Mouse (Mus musculus) kidney, embryonic 15.5 days (tissue): Measurements from ENCODE around the gene Macrod1. TPM values are rescaled to one million over a fixed set of nuclear protein-coding genes. Genes with fewer than 3 reads are reported as not detected.

Source experiments
- ATAC-seq: fragments of 200-750 bp; cut with Nextera tagmentation; replicated peaks from 2 replicates; pipeline ENCODE4 v1.8.0; 2017; ENCODE audit warnings: moderate TSS enrichment; ENCODE audit not compliant: low FRiP score
- H3K27ac ChIP-seq: fragments of 300-500 bp; sonication (generic); 2 replicates; pipeline ENCODE4 v1.5.1; 2015; ENCODE audit warnings: mild to moderate bottlenecking, inconsistent platforms
- H3K27me3 ChIP-seq: fragments of 300-500 bp; sonication (generic); 2 replicates; pipeline ENCODE4 v1.6.1; 2015; ENCODE audit warnings: inconsistent platforms
- H3K36me3 ChIP-seq: fragments of 300-500 bp; sonication (generic); 2 replicates; pipeline ENCODE4 v1.6.1; 2015; ENCODE audit warnings: inconsistent platforms
- H3K4me1 ChIP-seq: fragments of 300-500 bp; sonication (generic); 2 replicates; pipeline ENCODE4 v1.6.1; 2015; ENCODE audit warnings: inconsistent platforms
- H3K4me2 ChIP-seq: fragments of 300-500 bp; sonication (generic); 2 replicates; pipeline ENCODE4 v1.6.1; 2015; ENCODE audit warnings: moderate library complexity, mild to moderate bottlenecking, inconsistent platforms
- H3K4me3 ChIP-seq: fragments of 300-500 bp; sonication (generic); replicated peaks from 2 replicates; pipeline ENCODE4 v1.5.1; 2015; ENCODE audit warnings: mild to moderate bottlenecking, inconsistent platforms
- H3K9ac ChIP-seq: fragments of 300-500 bp; sonication (generic); 2 replicates; pipeline ENCODE4 v1.6.1; 2015; ENCODE audit warnings: mild to moderate bottlenecking, inconsistent platforms
- H3K9me3 ChIP-seq: fragments of 300-500 bp; sonication (generic); replicated peaks from 2 replicates; pipeline ENCODE4 v1.6.1; 2016; ENCODE audit warnings: inconsistent platforms
- WGBS: fragments of 180-500 bp; shearing (Covaris S2); methylation state at CpG from one replicate; pipeline ENCODE4 v1.1.7; 2015; ENCODE audit warnings: mixed read lengths; 5-methylcytosine and 5-hydroxymethylcytosine counted together
- polyA plus RNA-seq: library from polyadenylated mRNA; unstranded; fragments of >200 nt; fragmentation: Nextera tagmentation; extraction: Ambion mirVana; gene quantifications from 2 replicates; pipeline ENCODE4 v1.2.1, GENCODE M21; 2015

The Macrod1 gene
- polyA plus RNA-seq, 1 experiment from 2014 or later: 13.9 TPM

- Histone ChIP-seq H3K4me3 (no peak overlapping the region), H3K27ac (no peak overlapping the region), H3K9me3 (no peaks in the 10 kb centered on the region), H3K4me2 (no peak overlapping the region), H3K27me3 (peaks cover 63% of the 10 kb centered on the region), H3K36me3 (no peaks in the 10 kb centered on the region), H3K4me1 (peaks cover 61% of the 10 kb centered on the region), H3K9ac (no peak overlapping the region)
- 54% methylated on average over 2 of the region's 2 CpGs for WGBS
- ATAC-seq: no peak
Measured at GRCm38 (mm10) chr19:7168423-7168822, 111.8 kb downstream of the Macrod1 start.

- H3K9me3 ChIP-seq: no peaks in the 10 kb centered on the region
- no peak for ATAC-seq
- H3K9ac ChIP-seq: no peak overlapping the region
- no peak overlapping the region for H3K4me2 ChIP-seq
- H3K4me1 ChIP-seq: peaks cover 41% of the 10 kb centered on the region
- H3K27me3 ChIP-seq: peaks cover 46% of the 10 kb centered on the region
- no peaks in the 10 kb centered on the region for H3K36me3 ChIP-seq
- no peak overlapping the region for H3K27ac ChIP-seq
- WGBS: 52% methylated on average over 6 of the region's 6 CpGs
- no peak overlapping the region for H3K4me3 ChIP-seq
Measured at GRCm38 (mm10) chr19:7170916-7171315, 114.3 kb downstream of the Macrod1 start.

GRCm38 (mm10) chr19:7171447-7171846 is 114.8 kb downstream of the Macrod1 start:
- no peak overlapping the region for H3K4me3 ChIP-seq
- no peaks in the 10 kb centered on the region for H3K9me3 ChIP-seq
- no peak for ATAC-seq
- 16% methylated on average over 8 of the region's 8 CpGs for WGBS
- H3K4me2 ChIP-seq: no peak overlapping the region
- peak overlapping the region; percentile 33; the same call in 1 of the 2 replicates for H3K27ac ChIP-seq
- peaks cover 44% of the 10 kb centered on the region for H3K27me3 ChIP-seq
- peaks cover 41% of the 10 kb centered on the region for H3K4me1 ChIP-seq
- H3K36me3 ChIP-seq: no peaks in the 10 kb centered on the region
- H3K9ac ChIP-seq: no peak overlapping the region

GRCm38 (mm10) chr19:7172051-7172866 is 115.6 kb downstream of the Macrod1 start:
- Histone ChIP-seq H3K9me3 (no peaks in the 10 kb centered on the region), H3K27ac (peak overlapping the region; percentile 33; the same call in 1 of the 2 replicates), H3K27me3 (peaks cover 43% of the 10 kb centered on the region), H3K9ac (no peak overlapping the region), H3K36me3 (no peaks in the 10 kb centered on the region), H3K4me3 (no peak overlapping the region), H3K4me1 (peaks cover 39% of the 10 kb centered on the region), H3K4me2 (no peak overlapping the region)
- ATAC-seq: peak; percentile 80
- 17% methylated on average over 13 of the region's 13 CpGs for WGBS

GRCm38 (mm10) chr19:7176041-7176696 is 119.6 kb downstream of the Macrod1 start:
- 0 out of 2 replicates have a peak overlapping the region, but pooled peaks have one; percentile 24 for H3K27ac ChIP-seq
- no peaks in the 10 kb centered on the region for H3K9me3 ChIP-seq
- H3K4me1 ChIP-seq: peaks cover 61% of the 10 kb centered on the region
- no peak overlapping the region for H3K4me2 ChIP-seq
- H3K27me3 ChIP-seq: peaks cover 39% of the 10 kb centered on the region
- no peaks in the 10 kb centered on the region for H3K36me3 ChIP-seq
- H3K9ac ChIP-seq: no peak overlapping the region
- WGBS: 12% methylated on average over 11 of the region's 11 CpGs
- no peak overlapping the region for H3K4me3 ChIP-seq
- no peak for ATAC-seq

GRCm38 (mm10) chr19:7177804-7178511 is 121.3 kb downstream of the Macrod1 start:
- Histone ChIP-seq H3K36me3 (no peaks in the 10 kb centered on the region), H3K9ac (peak overlapping the region; percentile 5; the same call in 1 of the 2 replicates), H3K27ac (peak overlapping the region; percentile 75), H3K4me3 (no peak overlapping the region), H3K4me1 (peaks cover 63% of the 10 kb centered on the region), H3K4me2 (no peak overlapping the region), H3K27me3 (peaks cover 54% of the 10 kb centered on the region), H3K9me3 (no peaks in the 10 kb centered on the region)
- no peak for ATAC-seq
- 61% methylated on average over 13 of the region's 13 CpGs for WGBS

GRCm38 (mm10) chr19:7178841-7179452 is 122.3 kb downstream of the Macrod1 start:
- WGBS: 23% methylated on average over 3 of the region's 3 CpGs
- no peak overlapping the region for H3K4me2 ChIP-seq
- peak overlapping the region; percentile 75 for H3K27ac ChIP-seq
- no peak overlapping the region for H3K9ac ChIP-seq
- peaks cover 63% of the 10 kb centered on the region for H3K27me3 ChIP-seq
- H3K4me3 ChIP-seq: no peak overlapping the region
- peak; percentile 46 for ATAC-seq
- no peaks in the 10 kb centered on the region for H3K36me3 ChIP-seq
- peaks cover 66% of the 10 kb centered on the region for H3K4me1 ChIP-seq
- no peaks in the 10 kb centered on the region for H3K9me3 ChIP-seq

- peaks cover 75% of the 10 kb centered on the region for H3K4me1 ChIP-seq
- no peak overlapping the region for H3K27ac ChIP-seq
- H3K36me3 ChIP-seq: no peaks in the 10 kb centered on the region
- no peak overlapping the region for H3K4me2 ChIP-seq
- H3K27me3 ChIP-seq: peaks cover 73% of the 10 kb centered on the region
- ATAC-seq: no peak
- H3K9ac ChIP-seq: no peak overlapping the region
- WGBS: 76% methylated on average over 8 of the region's 8 CpGs
- H3K4me3 ChIP-seq: no peak overlapping the region
- no peaks in the 10 kb centered on the region for H3K9me3 ChIP-seq
Measured at GRCm38 (mm10) chr19:7180756-7181405, 124.3 kb downstream of the Macrod1 start.

GRCm38 (mm10) chr19:7181496-7181895 is 124.9 kb downstream of the Macrod1 start:
- Histone ChIP-seq H3K9me3 (no peaks in the 10 kb centered on the region), H3K27ac (peak overlapping the region; percentile 68; the same call in 1 of the 2 replicates), H3K4me2 (no peak overlapping the region), H3K4me1 (peaks cover 75% of the 10 kb centered on the region), H3K36me3 (no peaks in the 10 kb centered on the region), H3K4me3 (no peak overlapping the region), H3K27me3 (peaks cover 74% of the 10 kb centered on the region), H3K9ac (no peak overlapping the region)
- WGBS: 65% methylated on average over 7 of the region's 7 CpGs
- ATAC-seq: no peak

- no peaks in the 10 kb centered on the region for H3K9me3 ChIP-seq
- H3K9ac ChIP-seq: 0 out of 2 replicates have a peak overlapping the region, but pooled peaks have one; percentile 28
- 0 out of 2 replicates have a peak overlapping the region, but pooled peaks have one; percentile 7 for H3K4me3 ChIP-seq
- 5% methylated on average over 23 of the region's 23 CpGs for WGBS
- ATAC-seq: peak; percentile 38; the same call in 1 of the 2 replicates
- peak overlapping the region; percentile 68 for H3K27ac ChIP-seq
- H3K36me3 ChIP-seq: no peaks in the 10 kb centered on the region
- H3K27me3 ChIP-seq: peaks cover 76% of the 10 kb centered on the region
- H3K4me2 ChIP-seq: peak overlapping the region; percentile 46
- H3K4me1 ChIP-seq: peaks cover 78% of the 10 kb centered on the region
Measured at GRCm38 (mm10) chr19:7182273-7182949, 125.8 kb downstream of the Macrod1 start.

- WGBS: 64% methylated on average over 11 of the region's 11 CpGs
Measured at GRCm38 (mm10) chr19:7183419-7183818, 126.8 kb downstream of the Macrod1 start.

More at GRCm38 (mm10) chr19:7183419-7183818, 126.8 kb downstream of the Macrod1 start:
- H3K27me3 ChIP-seq: peaks cover 81% of the 10 kb centered on the region
- no peak overlapping the region for H3K4me3 ChIP-seq
- H3K27ac ChIP-seq: no peak overlapping the region
- no peaks in the 10 kb centered on the region for H3K9me3 ChIP-seq
- H3K4me1 ChIP-seq: peaks cover 75% of the 10 kb centered on the region
- H3K36me3 ChIP-seq: no peaks in the 10 kb centered on the region
- ATAC-seq: no peak
- H3K4me2 ChIP-seq: no peak overlapping the region
- no peak overlapping the region for H3K9ac ChIP-seq
